Mouse (Mus musculus) kidney, postnatal 0 days (tissue): ENCODE measurements around the gene Map2k4. TPM values are rescaled to one million over a fixed set of nuclear protein-coding genes. Genes with fewer than 3 reads are reported as not detected.

Source experiments
- ATAC-seq: fragments of 200-750 bp; cut with Nextera tagmentation; replicated peaks from 2 replicates; pipeline ENCODE4 v1.8.0; 2017; ENCODE audit warnings: low read depth, moderate number of reproducible peaks, moderate TSS enrichment, moderate library complexity; ENCODE audit not compliant: low FRiP score
- DNase-seq: peaks from one replicate; pipeline ENCODE4 v3.0.0-alpha.2; 2016; ENCODE audit warnings: low spot score
- H3K27ac ChIP-seq: fragments of 300-500 bp; sonication (generic); 2 replicates; pipeline ENCODE4 v1.5.1; 2014; ENCODE audit warnings: mild to moderate bottlenecking
- H3K27me3 ChIP-seq: fragments of 300-500 bp; sonication (generic); 2 replicates; pipeline ENCODE4 v1.6.1; 2014; ENCODE audit warnings: low read length, mixed read lengths; ENCODE audit not compliant: insufficient read depth
- H3K36me3 ChIP-seq: fragments of 300-500 bp; sonication (generic); 2 replicates; pipeline ENCODE4 v1.6.1; 2014; ENCODE audit warnings: low read length, mixed read lengths; ENCODE audit not compliant: insufficient read depth
- H3K4me1 ChIP-seq: fragments of 300-500 bp; sonication (generic); replicated peaks from 2 replicates; pipeline ENCODE4 v1.6.1; 2014; ENCODE audit warnings: antibody characterized with exemption, low read length, mixed read lengths; ENCODE audit not compliant: insufficient read depth
- H3K4me2 ChIP-seq: fragments of 300-500 bp; sonication (generic); 2 replicates; pipeline ENCODE4 v1.6.1; 2014; ENCODE audit warnings: mild to moderate bottlenecking, low read length, moderate library complexity, mixed read lengths
- H3K4me3 ChIP-seq: fragments of 300-500 bp; sonication (generic); replicated peaks from 2 replicates; pipeline ENCODE4 v1.5.1; 2014; ENCODE audit warnings: low read depth, low read length
- H3K9ac ChIP-seq: fragments of 300-500 bp; sonication (generic); 2 replicates; pipeline ENCODE4 v1.6.1; 2014; ENCODE audit warnings: low read depth, low read length
- H3K9me3 ChIP-seq: fragments of 300-500 bp; sonication (generic); replicated peaks from 2 replicates; pipeline ENCODE4 v1.6.1; 2016; ENCODE audit warnings: low read length, inconsistent platforms, mixed read lengths
- CTCF ChIP-seq: IDR thresholded peaks from 2 replicates; pipeline ENCODE4 v1.5.1; 2016; ENCODE audit warnings: antibody characterized with exemption, low read depth, mild to moderate bottlenecking, moderate library complexity
- WGBS: fragments of 180-500 bp; shearing (Covaris S2); extraction: QIAGEN DNeasy Blood & Tissue Kit; methylation state at CpG from one replicate; pipeline ENCODE4 v1.1.7; 2014; 5-methylcytosine and 5-hydroxymethylcytosine counted together
- polyA plus RNA-seq: library from polyadenylated mRNA; unstranded; fragments of >200 nt; fragmentation: Nextera tagmentation; extraction: Ambion mirVana; gene quantifications from 2 replicates; pipeline ENCODE4 v1.2.1, GENCODE M21; 2015

Map2k4 gene
- polyA plus RNA-seq, 1 experiment from 2014 or later = 55.7 TPM

GRCm38 (mm10) chr11:65768445-65768844 is 19.7 kb downstream of the Map2k4 start:
- Histone ChIP-seq H3K27me3 (no peaks in the 10 kb centered on the region), H3K9ac (no peak overlapping the region), H3K36me3 (no peaks in the 10 kb centered on the region), H3K4me3 (no peak overlapping the region), H3K27ac (no peak overlapping the region), H3K4me2 (no peak overlapping the region), H3K9me3 (no peaks in the 10 kb centered on the region), H3K4me1 (no peaks in the 10 kb centered on the region)
- DNase-seq (no peak), ATAC-seq (no peak)
- no peak for TF ChIP-seq CTCF

DNA sequence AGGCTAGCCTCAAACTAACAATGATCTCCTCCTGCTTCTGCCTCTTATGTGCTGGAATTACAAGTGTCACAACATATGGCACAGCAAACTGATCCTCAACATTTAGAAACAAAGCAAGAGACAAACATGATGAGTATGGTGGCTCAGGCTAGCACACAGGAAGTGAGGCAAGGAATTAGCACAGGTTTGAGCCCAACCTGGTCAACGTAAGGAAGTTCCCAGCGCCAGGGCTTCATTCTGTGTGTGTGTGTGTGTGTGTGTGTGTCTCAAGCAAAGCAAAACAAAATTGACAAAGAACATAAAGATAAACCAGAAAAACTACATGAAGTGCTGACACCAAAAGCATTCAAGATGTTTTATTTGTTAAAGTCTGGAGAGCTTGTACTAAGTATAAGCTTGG is 27.2 kb downstream of the Map2k4 start:
- Histone ChIP-seq H3K9ac (no peak overlapping the region), H3K36me3 (no peaks in the 10 kb centered on the region), H3K9me3 (no peaks in the 10 kb centered on the region), H3K4me2 (no peak overlapping the region), H3K27ac (no peak overlapping the region), H3K4me3 (no peak overlapping the region), H3K4me1 (no peaks in the 10 kb centered on the region), H3K27me3 (no peaks in the 10 kb centered on the region)
- TF ChIP-seq CTCF = no peak
- WGBS = 92% methylated on average over 2 of the region's 2 CpGs
- ATAC-seq (no peak), DNase-seq (no peak)

DNA sequence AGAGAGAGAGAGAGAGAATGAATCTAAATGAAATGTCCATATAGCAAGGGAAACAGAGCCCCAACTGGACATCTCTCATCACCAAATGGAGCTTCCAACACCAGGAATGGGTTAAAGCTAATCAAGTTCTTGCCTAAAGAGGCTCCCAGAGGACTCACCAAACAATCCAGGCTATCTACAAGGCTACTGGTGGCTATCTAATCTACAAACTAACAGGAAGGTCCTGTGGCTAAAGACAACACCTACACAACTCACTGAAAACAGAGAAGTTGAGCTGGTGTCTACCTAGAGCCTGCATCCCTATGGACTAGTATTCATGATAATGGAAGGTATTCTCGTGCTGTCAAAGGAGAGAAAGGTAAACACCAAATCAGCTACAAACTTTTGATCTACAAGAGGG is 28.7 kb downstream of the Map2k4 start:
- Histone ChIP-seq H3K4me2 (no peak overlapping the region), H3K9me3 (no peaks in the 10 kb centered on the region), H3K4me3 (no peak overlapping the region), H3K27me3 (no peaks in the 10 kb centered on the region), H3K36me3 (no peaks in the 10 kb centered on the region), H3K4me1 (no peaks in the 10 kb centered on the region), H3K9ac (no peak overlapping the region), H3K27ac (no peak overlapping the region)
- DNase-seq (no peak), ATAC-seq (no peak)
- TF ChIP-seq CTCF = no peak
- WGBS = 100% methylated on average over 1 of the region's 1 CpGs

- no peak overlapping the region for H3K4me2 ChIP-seq
- no peaks in the 10 kb centered on the region for H3K4me1 ChIP-seq
- no peak overlapping the region for H3K27ac ChIP-seq
- H3K36me3 ChIP-seq = 0 out of 2 replicates have a peak, but pooled peaks cover 2% of the 10 kb centered on the region
- no peak for TF ChIP-seq CTCF
- no peak overlapping the region for H3K9ac ChIP-seq
- H3K9me3 ChIP-seq = no peaks in the 10 kb centered on the region
- no peak for ATAC-seq
- H3K27me3 ChIP-seq = no peaks in the 10 kb centered on the region
- no peak overlapping the region for H3K4me3 ChIP-seq
- no peak for DNase-seq
- WGBS = 68% methylated on average over 4 of the region's 4 CpGs
These were observed 33.9 kb downstream of the Map2k4 start for GRCm38 (mm10) chr11:65754161-65754560.

DNA sequence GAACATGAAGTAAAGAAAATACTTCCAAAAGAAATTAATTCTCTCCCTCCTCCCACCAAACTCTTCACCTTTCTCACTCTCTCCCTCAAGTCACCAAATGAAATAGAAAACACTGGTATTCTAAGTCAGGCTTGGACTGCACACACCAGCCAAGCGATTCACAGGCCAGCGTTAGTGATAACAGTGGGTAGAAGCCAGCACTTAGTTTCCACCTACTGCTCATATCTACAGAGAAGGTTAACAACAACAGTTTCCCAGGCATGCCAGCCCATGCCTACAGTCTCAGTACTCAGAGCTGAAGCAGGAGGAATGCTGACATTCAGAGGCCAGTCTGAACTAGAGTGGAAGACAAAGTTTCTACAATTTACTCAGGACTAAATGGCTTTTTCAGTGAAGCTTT is 34.5 kb downstream of the Map2k4 start:
- 87% methylated on average over 2 of the region's 2 CpGs for WGBS
- no peak for ATAC-seq
- no peak for DNase-seq
- Histone ChIP-seq H3K4me1 (no peaks in the 10 kb centered on the region), H3K9ac (no peak overlapping the region), H3K27me3 (no peaks in the 10 kb centered on the region), H3K4me2 (no peak overlapping the region), H3K36me3 (0 out of 2 replicates have a peak, but pooled peaks cover 2% of the 10 kb centered on the region), H3K9me3 (no peaks in the 10 kb centered on the region), H3K4me3 (no peak overlapping the region), H3K27ac (no peak overlapping the region)
- TF ChIP-seq CTCF = no peak

DNA sequence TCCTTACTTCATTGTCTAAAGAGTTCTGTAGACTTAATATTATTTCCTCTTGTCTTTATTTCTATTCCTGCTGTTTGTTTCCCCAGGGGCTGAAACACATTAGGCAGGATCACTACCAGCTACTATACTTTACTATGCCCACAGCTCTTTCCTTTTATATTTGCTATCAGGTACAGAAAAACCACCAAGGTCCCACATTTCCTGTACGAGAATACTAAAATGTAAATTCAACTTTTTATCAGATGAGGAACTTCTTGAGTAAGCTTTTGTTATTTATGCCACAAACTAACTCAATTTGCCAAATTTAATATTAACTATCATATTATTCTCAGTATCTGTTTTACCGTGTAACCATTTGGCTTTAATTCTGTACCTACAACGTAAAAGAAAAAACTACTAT is 37.6 kb downstream of the Map2k4 start:
- H3K4me2 ChIP-seq = no peak overlapping the region
- no peak for DNase-seq

DNA sequence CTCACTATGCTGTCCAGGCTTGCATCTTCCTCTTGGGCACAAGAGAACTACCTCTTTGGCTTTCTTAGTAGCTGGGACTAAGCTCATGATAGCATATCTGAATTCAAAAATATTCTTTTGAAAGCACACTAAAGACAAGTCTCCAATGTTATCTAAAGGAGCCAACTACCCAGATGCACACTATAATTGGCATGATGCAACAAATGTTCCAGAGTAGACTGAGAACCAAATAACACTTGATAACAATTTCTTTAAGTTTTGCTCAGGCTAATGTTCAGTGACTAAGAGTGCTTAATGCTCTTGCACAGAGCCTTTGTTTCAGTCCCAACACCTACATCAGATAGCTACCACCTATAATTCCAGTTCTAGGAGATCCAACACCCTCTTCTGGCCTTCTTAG is 40.7 kb downstream of the Map2k4 start:
- no peak overlapping the region for H3K4me2 ChIP-seq
- ATAC-seq = no peak
- no peak for DNase-seq
- H3K27ac ChIP-seq = no peak overlapping the region
- H3K4me3 ChIP-seq = no peak overlapping the region
- TF ChIP-seq CTCF = no peak
- no peaks in the 10 kb centered on the region for H3K9me3 ChIP-seq
- peaks cover 7% of the 10 kb centered on the region; the same call in 1 of the 2 replicates for H3K36me3 ChIP-seq
- H3K9ac ChIP-seq = no peak overlapping the region
- H3K4me1 ChIP-seq = no peaks in the 10 kb centered on the region
- no peaks in the 10 kb centered on the region for H3K27me3 ChIP-seq

More for the DNA sequence above, 37.6 kb downstream of the Map2k4 start:
- no peak overlapping the region for H3K9ac ChIP-seq
- no peak overlapping the region for H3K27ac ChIP-seq
- no peaks in the 10 kb centered on the region for H3K9me3 ChIP-seq
- 92% methylated on average over 3 of the region's 3 CpGs for whole genome bisulfite sequencing
- no peak overlapping the region for H3K4me3 ChIP-seq
- ATAC-seq = no peak
- TF ChIP-seq CTCF = no peak
- H3K36me3 ChIP-seq = 0 out of 2 replicates have a peak, but pooled peaks cover 2% of the 10 kb centered on the region
- no peaks in the 10 kb centered on the region for H3K27me3 ChIP-seq
- H3K4me1 ChIP-seq = no peaks in the 10 kb centered on the region
